Mouse (Mus musculus): ENCODE data around the gene Mks1. TPM values are rescaled to one million over a fixed set of nuclear protein-coding genes. Genes with fewer than 3 reads are reported as not detected.

The Mks1 gene
- polyA plus RNA-seq (2017; shearing (Covaris generic)): 10 to 100 TPM in 1 of 2 experiments, 1 to 10 TPM in 1; 6.7 to 10.7 TPM

DNA sequence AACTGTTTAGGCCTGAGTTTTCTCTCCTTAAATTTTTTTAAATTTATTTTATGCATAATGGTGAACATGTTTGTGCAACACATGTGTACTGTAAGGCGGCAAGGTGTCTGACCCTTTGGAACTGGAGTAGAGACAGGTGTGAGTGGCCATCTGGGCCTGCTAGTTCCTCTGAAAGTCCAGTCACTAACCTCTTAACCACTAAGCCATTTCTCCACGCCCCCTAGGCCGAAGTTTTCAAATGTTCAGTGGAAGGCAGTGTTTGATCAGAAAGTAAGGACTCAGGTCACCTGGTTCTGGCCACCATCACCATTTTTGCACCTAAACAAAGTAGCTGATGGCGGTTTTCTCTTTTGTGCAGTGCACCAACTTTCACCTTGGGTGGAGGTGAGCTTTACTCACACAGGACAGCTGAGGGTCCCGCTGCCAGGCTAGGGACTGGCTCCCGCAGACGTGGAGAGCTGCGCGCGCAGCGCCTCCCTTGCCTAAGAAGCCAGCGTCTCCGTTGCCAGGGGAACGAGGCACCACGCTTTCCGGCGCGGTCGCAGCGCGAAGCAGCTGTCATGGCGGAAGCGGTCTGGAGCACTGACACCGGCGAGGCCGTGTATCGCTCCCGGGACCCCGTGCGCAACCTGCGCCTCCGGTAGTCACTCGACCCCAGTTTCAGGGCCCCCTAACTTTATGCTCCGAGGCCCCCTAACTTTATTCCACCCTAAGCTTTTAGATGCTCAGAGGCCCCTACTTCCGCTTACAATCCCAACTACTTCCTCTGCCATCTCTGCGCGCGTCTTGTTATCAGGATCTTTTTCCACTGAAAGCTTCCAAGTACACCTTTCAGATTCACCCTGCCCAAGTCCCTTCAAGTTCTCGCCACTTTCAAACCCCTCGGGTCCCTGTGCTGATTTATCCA is at the start of gene Mks1:
Gene Mks1 (plus strand): TSS at position 526 of the 907 bp plus-strand sequence.

DNA sequence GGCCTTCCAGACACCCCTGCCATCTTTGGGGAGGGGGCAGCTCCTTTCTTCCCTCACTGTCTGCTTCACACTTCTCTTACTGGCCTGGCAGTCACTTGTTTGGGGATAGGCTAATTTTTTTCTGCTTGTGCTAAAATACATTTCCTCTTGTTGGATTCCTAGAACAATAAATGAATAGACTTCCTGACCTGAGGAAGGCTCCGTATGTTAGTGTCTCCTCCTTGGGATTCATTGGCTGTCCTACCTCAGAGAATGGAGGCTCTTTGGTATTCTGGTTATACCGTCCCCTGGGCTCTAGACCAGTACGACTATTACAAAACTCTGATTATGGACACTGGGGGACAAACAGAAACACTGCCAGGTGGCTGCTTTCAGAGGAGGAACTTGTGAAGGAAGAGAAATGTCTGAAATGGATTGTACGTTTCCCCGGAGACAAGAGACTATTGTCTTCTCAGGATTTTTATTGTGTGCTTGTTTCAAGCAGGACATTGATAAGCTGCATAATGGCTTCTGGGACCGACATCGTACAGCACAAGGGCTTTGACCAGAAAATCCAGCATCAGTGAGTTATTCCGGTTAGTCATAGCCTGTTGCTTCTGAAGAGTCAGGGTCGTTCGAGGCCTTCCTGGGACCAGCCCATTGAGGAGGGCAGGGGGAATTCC is 24.6 kb upstream of the Mks1 start, which contains the start of gene Lpo:
Gene Lpo (minus strand): TSS at position 51 of the 662 bp plus-strand sequence.

DNA sequence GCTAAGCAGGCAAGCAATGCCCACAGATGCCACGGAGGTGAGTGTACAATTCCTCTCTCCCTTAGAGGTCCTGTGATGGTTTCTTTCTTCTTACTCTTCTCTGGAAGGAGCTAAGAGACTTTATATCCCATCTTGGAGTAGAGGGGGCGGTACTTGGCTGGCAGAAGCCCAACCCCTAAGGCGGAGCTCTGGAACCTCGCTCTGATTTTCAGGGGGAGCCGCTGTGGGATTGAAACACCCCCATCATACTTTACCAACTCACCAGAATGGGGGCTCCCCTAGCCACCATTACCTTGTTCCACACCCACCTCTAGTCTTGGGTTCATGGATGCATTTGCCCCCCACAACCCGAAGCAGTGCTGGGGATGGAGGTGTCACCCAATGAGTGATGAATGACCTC is 22.4 kb downstream of the Mks1 start, which contains the start of gene Epx:
Gene Epx (minus strand): TSS at position 101 of the 400 bp plus-strand sequence.

DNA sequence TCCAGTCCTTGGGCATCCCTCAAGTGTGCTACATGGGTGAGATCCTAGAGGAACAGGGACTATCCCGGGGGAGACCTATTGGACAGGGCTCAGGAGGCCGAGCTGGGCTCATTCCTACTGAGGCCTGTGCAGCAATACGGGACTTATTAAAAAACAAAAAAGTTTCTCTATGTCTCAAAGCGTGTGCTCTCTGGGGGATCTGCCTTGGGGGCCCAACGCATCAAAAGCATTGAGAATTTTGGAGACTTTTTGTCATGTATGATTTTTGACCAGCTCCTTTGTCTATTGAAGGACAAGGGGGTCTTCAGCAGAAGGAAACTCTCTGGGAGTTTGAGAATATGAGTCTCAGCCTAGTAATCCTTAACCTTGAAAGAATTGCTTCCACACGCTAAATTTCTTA is 39.2 kb downstream of the Mks1 start, which contains the start of gene Olfr462:
Gene Olfr462 (minus strand): TSS at position 101 of the 400 bp plus-strand sequence.

DNA sequence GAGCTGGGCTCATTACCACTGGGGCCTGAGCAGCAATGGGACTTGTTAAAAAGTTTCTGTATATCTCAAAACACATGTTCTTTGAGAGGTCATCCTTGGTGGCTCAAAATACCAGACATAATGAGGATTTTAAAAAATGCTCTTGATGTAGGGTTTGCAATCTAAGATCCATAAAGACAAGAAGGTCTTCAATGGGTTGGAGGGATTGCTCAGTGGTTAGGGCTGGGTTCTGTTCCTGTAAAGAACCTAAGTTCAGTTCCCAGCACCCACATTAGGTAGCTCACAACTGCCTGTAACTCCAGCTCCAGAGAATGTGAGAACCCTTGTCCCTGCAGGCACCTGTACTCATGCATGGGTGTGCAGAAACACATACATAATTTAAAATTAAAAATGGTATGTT is 44.3 kb downstream of the Mks1 start, which contains the start of gene Olfr463:
Gene Olfr463 (minus strand): TSS at position 101 of the 400 bp plus-strand sequence.

Other genes starting within 250 kb of the Mks1 start
- under 1 TPM in 1 of 2 experiments, not detected in 1; 0.05 TPM for gene Hsf5, start 236.1 kb upstream of the Mks1 start, polyA plus RNA-seq (2017; shearing (Covaris generic))
- 10 to 100 TPM; 29.4 to 32.4 TPM for gene Rnf43, start 190.5 kb upstream of the Mks1 start, polyA plus RNA-seq (2017; shearing (Covaris generic))
- gene Supt4a, start 115.7 kb upstream of the Mks1 start, polyA plus RNA-seq (2017; shearing (Covaris generic)): 100 to 1,000 TPM; 432 to 452 TPM
- 1 to 10 TPM; 4.0 to 5.3 TPM for gene Tspoap1, start 92.7 kb upstream of the Mks1 start, polyA plus RNA-seq (2017; shearing (Covaris generic))
- gene Mpo, start 59.6 kb upstream of the Mks1 start, polyA plus RNA-seq (2017; shearing (Covaris generic)): under 1 TPM in 1 of 2 experiments, not detected in 1; 0.39 TPM
- gene Lpo, start 24.9 kb upstream of the Mks1 start, polyA plus RNA-seq (2017; shearing (Covaris generic)): under 1 TPM in 1 of 2 experiments, not detected in 1; 0.38 TPM
- gene Epx, start 22.3 kb downstream of the Mks1 start, polyA plus RNA-seq (2017; shearing (Covaris generic)): under 1 TPM in 1 of 2 experiments, not detected in 1; 0.87 TPM
- gene Olfr462, start 39.1 kb downstream of the Mks1 start, polyA plus RNA-seq (2017; shearing (Covaris generic)): under 1 TPM in 1 of 2 experiments, not detected in 1; 0.04 TPM
- gene Olfr463, start 44.2 kb downstream of the Mks1 start, polyA plus RNA-seq (2017; shearing (Covaris generic)): under 1 TPM in 1 of 2 experiments, not detected in 1; 0.34 TPM
- not detected for gene Olfr464, start 67.8 kb downstream of the Mks1 start, polyA plus RNA-seq (2017; shearing (Covaris generic))
- 10 to 100 TPM; 15.7 to 18.4 TPM for gene Dynll2, start 134.3 kb downstream of the Mks1 start, polyA plus RNA-seq (2017; shearing (Covaris generic))
- gene Srsf1, start 194.2 kb downstream of the Mks1 start, polyA plus RNA-seq (2017; shearing (Covaris generic)): 100 to 1,000 TPM; 245 to 271 TPM
- 10 to 100 TPM; 37.1 to 40.2 TPM for gene Vezf1, start 215.1 kb downstream of the Mks1 start, polyA plus RNA-seq (2017; shearing (Covaris generic))
- 1 to 10 TPM; 5.4 to 6.7 TPM for gene Cuedc1, start 244.8 kb downstream of the Mks1 start, polyA plus RNA-seq (2017; shearing (Covaris generic))

Measured in activated CD4-positive, CD25-positive, alpha-beta regulatory T cell (primary cell).